Mouse (Mus musculus): ENCODE data around the gene Cep128. TPM values are rescaled to one million over a fixed set of nuclear protein-coding genes. Genes with fewer than 3 reads are reported as not detected.

Gene Cep128
- total and polyA plus RNA-seq, 3 experiments, result 8.9 to 16.1 (median 13.5) TPM

GRCm38 (mm10) chr12:91312591-91312990 lies 71.6 kb downstream of the Cep128 start:
- H3K4me2 ChIP-seq (ENCODE audit: insufficient read depth, low read depth, poor library complexity, severe bottlenecking), result no peak overlapping the region
- H3K27me3 ChIP-seq (replicated peaks), result no peaks in the 10 kb centered on the region
- H3K36me3 ChIP-seq (replicated peaks in 1 of 2; ENCODE audit: control insufficient read depth in 1 of 2, insufficient read depth in 1 of 2, low read length in 1 of 2), result peaks cover 3 to 22% of the 10 kb centered on the region in 2 experiments
- no peaks in the 10 kb centered on the region for H3K79me2 ChIP-seq (replicated peaks; ENCODE audit: control insufficient read depth, extremely low read depth, insufficient read depth, poor library complexity, severe bottlenecking)
- peaks cover 2 to 17% of the 10 kb centered on the region in 2 experiments; a peak in 3 of 4 replicates for H3K4me1 ChIP-seq (ENCODE audit: control insufficient read depth in 1 of 2, insufficient read depth in 2 of 2)
- no peak overlapping the region for H3K27ac ChIP-seq (ENCODE audit: insufficient read depth, low read depth)
- in situ Hi-C loops (cut with MboI; ENCODE audit: low pct_ligation_motif_present, low pct_unique_long_range_greater_than_20kb, low sequenced_read_pairs), result loop anchor here (10.0 to 25.0 kb wide), 5 partner anchors 325 to 1825 kb away; no protein-coding TSS in a partner anchor
- dilution Hi-C loops (cut with MboI; ENCODE audit: extremely low pct_ligation_motif_present, extremely low pct_unique_long_range_greater_than_20kb, low sequenced_read_pairs), result no loop called here
- H3K9me3 ChIP-seq (replicated peaks; ENCODE audit: low read length), result no peaks in the 10 kb centered on the region
- no peak overlapping the region for H3K4me3 ChIP-seq (replicated peaks in 1 of 3; ENCODE audit: low read depth in 2 of 3, low read length in 2 of 3, poor library complexity in 1 of 3)
- TF ChIP-seq TBP (conservative IDR thresholded peaks at IDR 0.05; ENCODE audit: low read depth, low read length) (no peak), CHD2 (IDR thresholded peaks at IDR 0.05; ENCODE audit: low read length) (no peak), E2F4 (IDR thresholded peaks at IDR 0.05; ENCODE audit: insufficient replicate concordance, low read depth, low read length) (no peak), ETS1 (conservative IDR thresholded peaks at IDR 0.05; ENCODE audit: low read depth, low read length) (no peak), ZC3H11A (IDR thresholded peaks at IDR 0.05; ENCODE audit: low read depth, low read length) (no peak), RAD21 (IDR thresholded peaks at IDR 0.05; ENCODE audit: low read depth, low read length) (no peak), MXI1 (IDR thresholded peaks at IDR 0.05; ENCODE audit: low read depth, low read length) (no peak), ZNF384 (IDR thresholded peaks at IDR 0.05; ENCODE audit: low read depth, low read length) (no peak), TCF12 (IDR thresholded peaks at IDR 0.05; ENCODE audit: low read depth, low read length) (no peak), HCFC1 (IDR thresholded peaks at IDR 0.05; ENCODE audit: low read depth, low read length) (no peak), ELF1 (IDR thresholded peaks at IDR 0.05; ENCODE audit: low read depth, low read length) (no peak), POLR2AphosphoS2 (IDR thresholded peaks at IDR 0.05; ENCODE audit: low read depth, low read length) (no peak), EP300 (IDR thresholded peaks at IDR 0.05; ENCODE audit: low read length) (no peak), IRF4 (IDR thresholded peaks at IDR 0.05; ENCODE audit: low read depth, low read length) (no peak), SIN3A (IDR thresholded peaks at IDR 0.05; ENCODE audit: low read length) (no peak), UBTF (IDR thresholded peaks at IDR 0.05; ENCODE audit: low read depth, low read length) (no peak), CTCF (conservative IDR thresholded peaks at IDR 0.05 in 1 of 2, IDR thresholded peaks at IDR 0.05 in 1 of 2; ENCODE audit: low read depth in 2 of 2, low read length in 2 of 2) (no peak), KAT2A (IDR thresholded peaks at IDR 0.05; ENCODE audit: insufficient replicate concordance, low read length) (no peak), POLR2A (IDR thresholded peaks at IDR 0.05; ENCODE audit: low read depth, low read length) (no peak), ZMIZ1 (IDR thresholded peaks at IDR 0.05; ENCODE audit: low read depth, low read length) (no peak)
- DNase-seq (ENCODE audit: extremely low read depth), result no peak
- no peak overlapping the region for H3K9ac ChIP-seq (ENCODE audit: insufficient read depth, low read depth)

GRCm38 (mm10) chr12:91307733-91308132 lies 76.5 kb downstream of the Cep128 start:
- no peak overlapping the region for H3K4me3 ChIP-seq (replicated peaks in 1 of 3; ENCODE audit: low read depth in 2 of 3, low read length in 2 of 3, poor library complexity in 1 of 3)

More at GRCm38 (mm10) chr12:91307733-91308132, 76.5 kb downstream of the Cep128 start:
- no peak for TF ChIP-seq UBTF (IDR thresholded peaks at IDR 0.05; ENCODE audit: low read depth, low read length)
- no peak for TF ChIP-seq RAD21 (IDR thresholded peaks at IDR 0.05; ENCODE audit: low read depth, low read length)
- no peak for TF ChIP-seq TCF12 (IDR thresholded peaks at IDR 0.05; ENCODE audit: low read depth, low read length)
- peak; percentile 36; the same call in 1 of the 2 replicates for TF ChIP-seq MAFK (IDR thresholded peaks at IDR 0.05; ENCODE audit: insufficient replicate concordance, low read length)
- no peak for DNase-seq (ENCODE audit: extremely low read depth)
- no peaks in the 10 kb centered on the region for H3K79me2 ChIP-seq (replicated peaks; ENCODE audit: control insufficient read depth, extremely low read depth, insufficient read depth, poor library complexity, severe bottlenecking)
- no peak overlapping the region for H3K27ac ChIP-seq (ENCODE audit: insufficient read depth, low read depth)
- no peaks in the 10 kb centered on the region for H3K27me3 ChIP-seq (replicated peaks)
- in situ Hi-C loops (cut with MboI; ENCODE audit: low pct_ligation_motif_present, low pct_unique_long_range_greater_than_20kb, low sequenced_read_pairs) (loop anchor here (25.0 kb wide), 3 partner anchors 320 to 1820 kb away; no protein-coding TSS in a partner anchor), dilution Hi-C loops (cut with MboI; ENCODE audit: extremely low pct_ligation_motif_present, extremely low pct_unique_long_range_greater_than_20kb, low sequenced_read_pairs) (no loop called here)
- no peaks in the 10 kb centered on the region for H3K9me3 ChIP-seq (replicated peaks; ENCODE audit: low read length)
- no peak overlapping the region for H3K4me2 ChIP-seq (ENCODE audit: insufficient read depth, low read depth, poor library complexity, severe bottlenecking)
- no peak overlapping the region for H3K9ac ChIP-seq (ENCODE audit: insufficient read depth, low read depth)
- peaks cover 0 to 10% of the 10 kb centered on the region in 2 experiments for H3K36me3 ChIP-seq (replicated peaks in 1 of 2; ENCODE audit: control insufficient read depth in 1 of 2, insufficient read depth in 1 of 2, low read length in 1 of 2)
- H3K4me1 ChIP-seq (ENCODE audit: control insufficient read depth in 1 of 2, insufficient read depth in 2 of 2), result peaks cover 1 to 31% of the 10 kb centered on the region in 2 experiments; a peak in 3 of 4 replicates
